Mouse (Mus musculus): ENCODE data around the gene Nipal3.

DNA sequence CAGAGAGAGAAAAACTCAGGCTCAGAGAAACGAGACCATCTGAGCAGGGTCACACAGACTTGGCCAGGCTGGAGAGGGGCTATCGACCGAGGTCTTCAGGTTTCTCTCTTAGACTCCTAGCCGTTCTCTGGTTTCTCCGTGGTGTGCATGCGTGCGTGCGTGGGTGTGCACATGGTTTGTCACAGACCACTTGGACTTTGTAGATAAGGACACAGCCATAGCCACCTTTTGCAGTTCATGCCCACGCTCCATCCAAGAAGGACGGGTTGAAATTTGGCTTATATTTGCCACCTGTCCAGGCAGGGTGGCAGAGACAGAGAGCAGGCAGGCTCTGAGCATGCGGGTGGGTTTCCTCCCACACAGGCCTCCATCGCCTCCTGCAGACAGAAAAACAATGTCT is 30.2 kb upstream of the Nipal3 start:
- TF ChIP-seq CTCF (IDR thresholded peaks at IDR 0.05), result no peak
- no peak for TF ChIP-seq POLR2A (IDR thresholded peaks at IDR 0.05; ENCODE audit: insufficient read depth, low read depth, low read length)

Measured in heart, adult 2 months (tissue).